Mouse (Mus musculus): ENCODE results near the gene Amfr.

- TF ChIP-seq CTCF (IDR thresholded peaks at IDR 0.05; ENCODE audit: low read depth), result no peak
- TF ChIP-seq EP300 (optimal IDR thresholded peaks at IDR 0.05), result no peak
These were observed 62.5 kb downstream of the Amfr start for GRCm38 (mm10) chr8:93950133-93950532.

Measured in stomach, postnatal 0 days (tissue).